19 mouse cellular contexts compared by ENCODE assay signal in genomic region chr4:26016071-26016470, GRCm38 (mm10).
DNase-seq lines count a peak whose midpoint lies in the region; ATAC-seq and TF ChIP-seq lines count a peak whose summit lies in the region.
"Had no signal": no experiment of that assay in that cellular context is flagged by ENCODE, and none has a peak within 500 bp of the region (broad histone marks: within the 10 kb centered on the region; RNA-seq: fewer than 3 reads in every experiment).

No protein-coding gene starts in this region.

- 48% methylated on average over 5 of the region's 5 CpGs for WGBS in kidney, adult 2 months
- 52% methylated on average over 5 of the region's 5 CpGs for WGBS in kidney, embryonic 16.5 days

- TF ChIP-seq POLR2A in kidney, adult 2 months (IDR thresholded peaks at IDR 0.05; ENCODE audit: low read depth, low read length) = no peak

- no peak overlapping the region for H3K9ac ChIP-seq in kidney, embryonic 16.5 days (replicated peaks; ENCODE audit: low read length)
- H3K9ac ChIP-seq: forebrain, postnatal 0 days; kidney, embryonic 15.5 days; limb, embryonic 15.5 days; liver, postnatal 0 days; midbrain, embryonic 15.5 days; stomach, embryonic 15.5 days had no signal

- no peak for ATAC-seq in kidney, embryonic 16.5 days (ENCODE audit: low FRiP score, low TSS enrichment)
- ATAC-seq: forebrain, postnatal 0 days; hindbrain, postnatal 0 days; liver, postnatal 0 days; midbrain, embryonic 15.5 days had no signal

- no peaks in the 10 kb centered on the region for H3K36me3 ChIP-seq in kidney, adult 2 months (ENCODE audit: control insufficient read depth, insufficient read depth, low read length)
- H3K36me3 ChIP-seq in kidney, embryonic 16.5 days (ENCODE audit: insufficient read depth, low read length) = no peaks in the 10 kb centered on the region
- H3K36me3 ChIP-seq: forebrain, embryonic 10.5 days; hindbrain, embryonic 10.5 days; kidney, embryonic 15.5 days; limb, embryonic 15.5 days; midbrain, embryonic 15.5 days; stomach, embryonic 15.5 days had no signal

- no peak overlapping the region for H3K4me3 ChIP-seq in kidney, adult 2 months (ENCODE audit: insufficient read depth, low read depth, low read length)
- no peak overlapping the region for H3K4me3 ChIP-seq in kidney, embryonic 16.5 days (ENCODE audit: low read length)
- H3K4me3 ChIP-seq: forebrain, embryonic 10.5 days; hindbrain, embryonic 10.5 days; kidney, embryonic 15.5 days; limb, embryonic 15.5 days; midbrain, embryonic 15.5 days; stomach, embryonic 15.5 days had no signal

- H3K9me3 ChIP-seq in kidney, embryonic 16.5 days (ENCODE audit: low read length) = no peaks in the 10 kb centered on the region
- H3K9me3 ChIP-seq: forebrain, embryonic 10.5 days; hindbrain, embryonic 10.5 days; kidney, embryonic 15.5 days; limb, embryonic 15.5 days; midbrain, embryonic 15.5 days; stomach, embryonic 15.5 days had no signal

- no peak overlapping the region for H3K4me2 ChIP-seq in kidney, embryonic 16.5 days (replicated peaks; ENCODE audit: low read depth, low read length)
- H3K4me2 ChIP-seq: kidney, embryonic 15.5 days; limb, embryonic 15.5 days; midbrain, embryonic 15.5 days; stomach, embryonic 15.5 days had no signal

- DNase-seq in kidney, adult 2 months = no peak
- DNase-seq in A20 (ENCODE audit: low read depth, low spot score) = peak; percentile 23
- peak; percentile 74 for DNase-seq in ES-CJ7 (ENCODE audit: low read depth, low spot score)
- DNase-seq in adrenal gland, postnatal 14 days = peak; percentile 42
- no peak for DNase-seq in thymus, postnatal 14 days
- no peak for DNase-seq in frontal cortex, postnatal 14 days (ENCODE audit: low spot score in 2 of 2)
- DNase-seq in cerebellum, adult 8-10 months = no peak
- DNase-seq: cerebellum, adult 9-10 months; forebrain, postnatal 0 days; liver, postnatal 0 days; lung, postnatal 14 days had no signal

- H3K27ac ChIP-seq in kidney, adult 2 months (ENCODE audit: insufficient read depth, low read depth, low read length) = no peak overlapping the region
- no peak overlapping the region for H3K27ac ChIP-seq in kidney, embryonic 16.5 days (ENCODE audit: low read length)
- H3K27ac ChIP-seq: forebrain, embryonic 10.5 days; hindbrain, embryonic 10.5 days; hindbrain, postnatal 0 days; kidney, embryonic 15.5 days; limb, embryonic 15.5 days; midbrain, embryonic 15.5 days; stomach, embryonic 15.5 days had no signal

- H3K4me1 ChIP-seq in kidney, adult 2 months (ENCODE audit: control insufficient read depth, insufficient read depth, low read length) = no peaks in the 10 kb centered on the region
- H3K4me1 ChIP-seq in kidney, embryonic 16.5 days (ENCODE audit: insufficient read depth, low read length) = no peaks in the 10 kb centered on the region
- H3K4me1 ChIP-seq: forebrain, embryonic 10.5 days; hindbrain, embryonic 10.5 days; kidney, embryonic 15.5 days; limb, embryonic 15.5 days; midbrain, embryonic 15.5 days; stomach, embryonic 15.5 days had no signal

- TF ChIP-seq CTCF in kidney, adult 2 months (conservative IDR thresholded peaks at IDR 0.05; ENCODE audit: insufficient read depth, insufficient read length, low read depth, low read length) = peak; percentile 36

- H3K27me3 ChIP-seq in kidney, adult 2 months (replicated peaks; ENCODE audit: control insufficient read depth, insufficient read depth, low read length) = no peaks in the 10 kb centered on the region
- H3K27me3 ChIP-seq in kidney, embryonic 16.5 days (ENCODE audit: insufficient read depth, low read length) = no peaks in the 10 kb centered on the region
- H3K27me3 ChIP-seq: kidney, embryonic 15.5 days; limb, embryonic 15.5 days; midbrain, embryonic 15.5 days; stomach, embryonic 15.5 days had no signal

Comparison
In these comparisons a context has a peak if more than half of its experiments do, and no peak if none do; other contexts are left out.
1. DNase-seq: peak in A20 (single experiment), ES-CJ7 (single experiment) and adrenal gland, postnatal 14 days (single experiment); none in kidney, adult 2 months (single experiment), thymus, postnatal 14 days (single experiment), frontal cortex, postnatal 14 days (0 of 2) and cerebellum, adult 8-10 months (single experiment).